ENCODE assay signal across 16 mouse cellular contexts in the genomic region with DNA sequence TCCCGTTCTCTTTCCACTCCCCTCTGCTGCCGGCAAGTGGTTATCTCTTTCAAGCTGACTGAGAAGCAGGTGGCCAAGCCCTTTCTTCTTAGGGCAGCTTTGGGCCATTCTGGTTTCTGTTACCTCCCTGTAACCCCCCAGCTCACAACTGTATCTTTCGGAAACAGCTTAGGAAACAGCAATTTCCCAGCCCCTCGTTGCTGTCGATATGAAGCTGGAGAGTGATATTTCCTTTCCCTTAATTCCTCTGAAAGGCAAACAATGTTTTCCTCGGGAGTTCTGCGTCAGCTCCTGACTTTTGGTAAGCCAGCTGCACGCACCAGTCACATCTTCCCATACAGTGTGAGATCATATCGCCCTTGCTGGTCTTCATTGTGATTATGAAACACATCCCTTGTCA.
A peak's percentile ranks its signal among the peaks of the same experiment; 100 is the strongest.
DNase-seq lines count a peak whose midpoint lies in the region; ATAC-seq lines count a peak whose summit lies in the region.
"Had no signal": no experiment of that assay in that cellular context is flagged by ENCODE, and none has a peak within 500 bp of the region (broad histone marks: within the 10 kb centered on the region; RNA-seq: fewer than 3 reads in every experiment).

No protein-coding gene starts in this region.

- no peak overlapping the region for H3K4me2 ChIP-seq in embryonic facial prominence, embryonic 14.5 days (ENCODE audit: low read depth, low read length)
- H3K4me2 ChIP-seq in liver, embryonic 16.5 days (ENCODE audit: low read depth, low read length) = no peak overlapping the region
- no peak overlapping the region for H3K4me2 ChIP-seq in liver, embryonic 11.5 days
- H3K4me2 ChIP-seq: limb, embryonic 15.5 days had no signal

- no peak overlapping the region for H3K4me3 ChIP-seq in embryonic facial prominence, embryonic 14.5 days (ENCODE audit: low read depth, low read length)
- no peak overlapping the region for H3K4me3 ChIP-seq in embryonic facial prominence, embryonic 10.5 days
- no peak overlapping the region for H3K4me3 ChIP-seq in liver, embryonic 16.5 days (ENCODE audit: low read depth, low read length)
- H3K4me3 ChIP-seq in liver, embryonic 11.5 days (ENCODE audit: low read depth, low read length) = no peak overlapping the region
- H3K4me3 ChIP-seq: limb, embryonic 15.5 days; midbrain, embryonic 10.5 days had no signal

- no peak overlapping the region for H3K27ac ChIP-seq in embryonic facial prominence, embryonic 14.5 days (replicated peaks; ENCODE audit: low read depth, low read length)
- no peak overlapping the region for H3K27ac ChIP-seq in embryonic facial prominence, embryonic 10.5 days (replicated peaks)
- no peak overlapping the region for H3K27ac ChIP-seq in liver, embryonic 16.5 days (ENCODE audit: low read length)
- no peak overlapping the region for H3K27ac ChIP-seq in liver, embryonic 11.5 days (ENCODE audit: low read depth, low read length)
- H3K27ac ChIP-seq: hindbrain, postnatal 0 days; limb, embryonic 15.5 days; midbrain, embryonic 10.5 days had no signal

- intact Hi-C loops in heart, postnatal 25 days (cut with DNase I) = loop anchor here (5.0 kb wide), 2 partner anchors 133 to 213 kb away; no protein-coding TSS in a partner anchor

- H3K9me3 ChIP-seq in embryonic facial prominence, embryonic 14.5 days (ENCODE audit: control insufficient read depth, low read length) = no peaks in the 10 kb centered on the region
- H3K9me3 ChIP-seq in embryonic facial prominence, embryonic 10.5 days = no peaks in the 10 kb centered on the region
- H3K9me3 ChIP-seq in liver, embryonic 16.5 days (replicated peaks; ENCODE audit: control insufficient read depth, low read length) = no peaks in the 10 kb centered on the region
- no peaks in the 10 kb centered on the region for H3K9me3 ChIP-seq in liver, embryonic 11.5 days (ENCODE audit: control insufficient read depth, low read length)
- H3K9me3 ChIP-seq: limb, embryonic 15.5 days; midbrain, embryonic 10.5 days had no signal

- H3K4me1 ChIP-seq in embryonic facial prominence, embryonic 14.5 days (ENCODE audit: control insufficient read depth, insufficient read depth, low read length) = no peaks in the 10 kb centered on the region
- no peaks in the 10 kb centered on the region for H3K4me1 ChIP-seq in embryonic facial prominence, embryonic 10.5 days
- H3K4me1 ChIP-seq in liver, embryonic 16.5 days (ENCODE audit: control insufficient read depth, low read depth, low read length) = no peaks in the 10 kb centered on the region
- H3K4me1 ChIP-seq in liver, embryonic 11.5 days (replicated peaks; ENCODE audit: control insufficient read depth, insufficient read depth, low read length) = no peaks in the 10 kb centered on the region
- H3K4me1 ChIP-seq: limb, embryonic 15.5 days had no signal

- no peak overlapping the region for H3K9ac ChIP-seq in embryonic facial prominence, embryonic 14.5 days (ENCODE audit: low read depth, low read length)
- no peak overlapping the region for H3K9ac ChIP-seq in liver, embryonic 16.5 days (ENCODE audit: low read depth, low read length)
- no peak overlapping the region for H3K9ac ChIP-seq in liver, embryonic 11.5 days (ENCODE audit: low read depth, low read length)
- H3K9ac ChIP-seq: limb, embryonic 15.5 days had no signal

- H3K27me3 ChIP-seq in embryonic facial prominence, embryonic 14.5 days (replicated peaks; ENCODE audit: control insufficient read depth, insufficient read depth, low read length) = no peaks in the 10 kb centered on the region
- no peaks in the 10 kb centered on the region for H3K27me3 ChIP-seq in embryonic facial prominence, embryonic 10.5 days (replicated peaks; ENCODE audit: low read depth, poor library complexity, severe bottlenecking)
- no peaks in the 10 kb centered on the region for H3K27me3 ChIP-seq in liver, embryonic 16.5 days (ENCODE audit: control insufficient read depth, insufficient read depth, low read depth, low read length)
- H3K27me3 ChIP-seq in liver, embryonic 11.5 days (replicated peaks; ENCODE audit: control insufficient read depth, insufficient read depth, low read length) = no peaks in the 10 kb centered on the region
- H3K27me3 ChIP-seq: CH12.LX; limb, embryonic 15.5 days had no signal

- ATAC-seq in embryonic facial prominence, embryonic 14.5 days (ENCODE audit: low read depth) = no peak
- ATAC-seq in liver, embryonic 16.5 days (ENCODE audit: low read depth) = 0 out of 2 replicates have a peak, but pooled peaks have one; percentile 19
- no peak for ATAC-seq in liver, embryonic 11.5 days (replicated peaks; ENCODE audit: low FRiP score)
- ATAC-seq in cerebellum, adult (ENCODE audit: insufficient number of reproducible peaks, low FRiP score, low TSS enrichment) = no peak
- ATAC-seq: hindbrain, postnatal 0 days had no signal

- H3K36me3 ChIP-seq in embryonic facial prominence, embryonic 14.5 days (ENCODE audit: control insufficient read depth, insufficient read depth, low read length) = no peaks in the 10 kb centered on the region
- no peaks in the 10 kb centered on the region for H3K36me3 ChIP-seq in embryonic facial prominence, embryonic 10.5 days (replicated peaks)
- H3K36me3 ChIP-seq in liver, embryonic 16.5 days (ENCODE audit: control insufficient read depth, insufficient read depth) = no peaks in the 10 kb centered on the region
- no peaks in the 10 kb centered on the region for H3K36me3 ChIP-seq in liver, embryonic 11.5 days (ENCODE audit: control insufficient read depth, insufficient read depth, low read length)
- H3K36me3 ChIP-seq: limb, embryonic 15.5 days; midbrain, embryonic 10.5 days had no signal

- WGBS in embryonic facial prominence, embryonic 14.5 days = 61% methylated on average over 9 of the region's 9 CpGs
- WGBS in embryonic facial prominence, embryonic 10.5 days = 78% methylated on average over 9 of the region's 9 CpGs
- 61% methylated on average over 9 of the region's 9 CpGs for WGBS in liver, embryonic 16.5 days (ENCODE audit: insufficient replicate concordance)
- 50% methylated on average over 9 of the region's 9 CpGs for whole genome bisulfite sequencing in liver, embryonic 11.5 days

- peak; percentile 27 for DNase-seq in embryonic facial prominence, embryonic 14.5 days (ENCODE audit: low spot score)
- DNase-seq in embryonic facial prominence, embryonic 10.5 days (ENCODE audit: low spot score) = no peak
- no peak for DNase-seq in liver, embryonic 11.5 days (ENCODE audit: low spot score)
- peak; percentile 12 for DNase-seq in heart, postnatal 25 days (ENCODE audit: low spot score)
- DNase-seq in lung, postnatal 36 days = peak; percentile 14
- no peak for DNase-seq in adipocyte (ENCODE audit: low spot score)
- DNase-seq: cerebellum, adult 9-11 months; gastrocnemius, postnatal 36 days; right cerebral cortex, adult 18-20 months; thymus, postnatal 4 days had no signal

Comparison
In these comparisons a context has a peak if more than half of its experiments do, and no peak if none do; other contexts are left out.
1. DNase-seq: peak in embryonic facial prominence, embryonic 14.5 days (single experiment), heart, postnatal 25 days (single experiment) and lung, postnatal 36 days (single experiment); none in embryonic facial prominence, embryonic 10.5 days (single experiment), liver, embryonic 11.5 days (single experiment) and adipocyte (single experiment).